Mouse (Mus musculus): ENCODE measurements around the gene Slc43a3.

DNA sequence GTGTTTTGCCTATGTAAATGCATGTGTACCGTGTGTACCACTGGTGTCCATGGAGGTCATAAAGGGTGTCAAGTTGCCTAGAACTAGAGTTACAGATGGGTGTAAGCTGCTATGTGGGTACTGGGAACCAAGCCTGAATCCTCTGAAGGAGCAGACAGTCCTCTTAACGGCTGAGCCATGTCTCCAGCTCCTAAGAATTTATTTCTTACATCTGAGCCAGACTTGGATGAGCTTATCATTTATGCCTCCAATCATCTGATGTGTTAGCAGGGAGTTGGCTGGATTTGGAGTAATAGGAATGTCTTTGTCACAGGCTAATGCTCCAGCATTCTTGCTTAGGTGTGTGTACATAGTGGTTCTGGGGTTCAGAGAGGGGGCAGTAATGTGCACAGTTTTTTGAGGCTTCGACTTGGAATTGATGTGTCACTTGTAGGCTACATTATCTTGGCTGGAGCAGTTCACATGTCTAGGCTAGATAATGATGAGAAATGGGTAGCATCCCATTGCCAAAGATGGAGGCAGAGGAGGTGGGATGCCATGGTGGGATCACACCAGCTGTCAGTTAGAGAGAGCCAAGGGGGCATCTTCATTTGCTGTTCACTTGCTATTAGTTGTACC is 10.9 kb downstream of the Slc43a3 start:
- TF ChIP-seq CTCF (IDR thresholded peaks at IDR 0.05; ENCODE audit: low read depth, low read length), result no peak
- no peak for TF ChIP-seq EP300 (IDR thresholded peaks at IDR 0.05; ENCODE audit: insufficient read depth, low read depth, low read length)
